Mouse (Mus musculus): ENCODE results near the gene Btg2. TPM values are rescaled to one million over a fixed set of nuclear protein-coding genes. Genes with fewer than 3 reads are reported as not detected.

Btg2 gene
- polyA plus RNA-seq, 1 experiment: 4.5 TPM

GRCm38 (mm10) chr1:134073658-134074057, 5.3 kb downstream of the Btg2 start:
- no peak for TF ChIP-seq GATA1 (IDR thresholded peaks at IDR 0.05; ENCODE audit: low read length)

GRCm38 (mm10) chr1:134073061-134073564, 5.8 kb downstream of the Btg2 start:
- TF ChIP-seq GATA1 (IDR thresholded peaks at IDR 0.05; ENCODE audit: low read length): peak; percentile 89

- no peak for TF ChIP-seq GATA1 (IDR thresholded peaks at IDR 0.05; ENCODE audit: low read length)
Observed at GRCm38 (mm10) chr1:134071411-134072018, 7.4 kb downstream of the Btg2 start.

GRCm38 (mm10) chr1:134070099-134070669, 8.7 kb downstream of the Btg2 start:
- TF ChIP-seq GATA1 (IDR thresholded peaks at IDR 0.05; ENCODE audit: low read length): no peak

GRCm38 (mm10) chr1:134067143-134067619, 11.7 kb downstream of the Btg2 start:
- TF ChIP-seq GATA1 (IDR thresholded peaks at IDR 0.05; ENCODE audit: low read length): no peak

- no peak for TF ChIP-seq GATA1 (IDR thresholded peaks at IDR 0.05; ENCODE audit: low read length)
Observed at GRCm38 (mm10) chr1:134066554-134066953, 12.4 kb downstream of the Btg2 start.

GRCm38 (mm10) chr1:134065241-134065809, 13.6 kb downstream of the Btg2 start:
- no peak for TF ChIP-seq GATA1 (IDR thresholded peaks at IDR 0.05; ENCODE audit: low read length)

GRCm38 (mm10) chr1:134064296-134064831, 14.6 kb downstream of the Btg2 start:
- no peak for TF ChIP-seq GATA1 (IDR thresholded peaks at IDR 0.05; ENCODE audit: low read length)

GRCm38 (mm10) chr1:134063773-134064125, 15.2 kb downstream of the Btg2 start:
- no peak for TF ChIP-seq GATA1 (IDR thresholded peaks at IDR 0.05; ENCODE audit: low read length)

GRCm38 (mm10) chr1:134063086-134063772, 15.7 kb downstream of the Btg2 start:
- no peak for TF ChIP-seq GATA1 (IDR thresholded peaks at IDR 0.05; ENCODE audit: low read length)

GRCm38 (mm10) chr1:134062411-134063085, 16.4 kb downstream of the Btg2 start:
- TF ChIP-seq GATA1 (IDR thresholded peaks at IDR 0.05; ENCODE audit: low read length): no peak

- no peak for TF ChIP-seq GATA1 (IDR thresholded peaks at IDR 0.05; ENCODE audit: low read length)
Observed at GRCm38 (mm10) chr1:134061915-134062314, 17.0 kb downstream of the Btg2 start.

GRCm38 (mm10) chr1:134060849-134061569, 17.9 kb downstream of the Btg2 start:
- TF ChIP-seq GATA1 (IDR thresholded peaks at IDR 0.05; ENCODE audit: low read length): no peak
